Mouse (Mus musculus) stomach, embryonic 15.5 days (tissue): ENCODE results near the gene Vps4a. TPM values are rescaled to one million over a fixed set of nuclear protein-coding genes. Genes with fewer than 3 reads are reported as not detected.

Experiments
- ATAC-seq: fragments of 200-750 bp; cut with Nextera tagmentation; 2 replicates; pipeline ENCODE4 v1.8.0; 2017; ENCODE audit warnings: low read depth, moderate number of reproducible peaks, moderate TSS enrichment; ENCODE audit not compliant: insufficient read depth, low FRiP score
- H3K27ac ChIP-seq: fragments of 300-500 bp; sonication (generic); 2 replicates; pipeline ENCODE4 v1.5.1; 2015; ENCODE audit warnings: mild to moderate bottlenecking, inconsistent platforms
- H3K27me3 ChIP-seq: fragments of 300-500 bp; sonication (generic); replicated peaks from 2 replicates; pipeline ENCODE4 v1.6.1; 2015; ENCODE audit warnings: inconsistent platforms
- H3K36me3 ChIP-seq: fragments of 300-500 bp; sonication (generic); 2 replicates; pipeline ENCODE4 v1.6.1; 2015; ENCODE audit warnings: inconsistent platforms
- H3K4me1 ChIP-seq: fragments of 300-500 bp; sonication (generic); 2 replicates; pipeline ENCODE4 v1.6.1; 2015; ENCODE audit warnings: inconsistent platforms
- H3K4me2 ChIP-seq: fragments of 300-500 bp; sonication (generic); 2 replicates; pipeline ENCODE4 v1.6.1; 2015; ENCODE audit warnings: mild to moderate bottlenecking, inconsistent platforms
- H3K4me3 ChIP-seq: fragments of 300-500 bp; sonication (generic); replicated peaks from 2 replicates; pipeline ENCODE4 v1.5.1; 2015; ENCODE audit warnings: inconsistent platforms
- H3K9ac ChIP-seq: fragments of 300-500 bp; sonication (generic); 2 replicates; pipeline ENCODE4 v1.6.1; 2015; ENCODE audit warnings: inconsistent platforms
- H3K9me3 ChIP-seq: fragments of 300-500 bp; sonication (generic); 2 replicates; pipeline ENCODE4 v1.6.1; 2016; ENCODE audit warnings: inconsistent platforms
- WGBS: fragments of 180-500 bp; shearing (Covaris S2); methylation state at CpG from one replicate; pipeline ENCODE4 v1.1.7; 2015; 5-methylcytosine and 5-hydroxymethylcytosine counted together
- polyA plus RNA-seq: library from polyadenylated mRNA; unstranded; fragments of >200 nt; fragmentation: Nextera tagmentation; extraction: Ambion mirVana; gene quantifications from 2 replicates; pipeline ENCODE4 v1.2.1, GENCODE M21; 2015

Vps4a gene
- polyA plus RNA-seq, 1 experiment from 2014 or later: 62.0 TPM

GRCm38 (mm10) chr8:107052046-107052445 is 21.0 kb downstream of the Vps4a start:
- Histone ChIP-seq H3K36me3 (peaks cover 32% of the 10 kb centered on the region), H3K4me2 (no peak overlapping the region), H3K27ac (no peak overlapping the region), H3K4me1 (peaks cover 12% of the 10 kb centered on the region), H3K9me3 (no peaks in the 10 kb centered on the region), H3K4me3 (no peak overlapping the region), H3K27me3 (no peaks in the 10 kb centered on the region), H3K9ac (no peak overlapping the region)
- WGBS: 96% methylated on average over 8 of the region's 8 CpGs
- ATAC-seq: no peak

GRCm38 (mm10) chr8:107056076-107056972 is 25.3 kb downstream of the Vps4a start, which contains the start of the genes Cog8 and Nip7:
TSS of gene Cog8 (minus strand) at chr8:107056689.
TSS of gene Nip7 (plus strand) at chr8:107056877.
- Histone ChIP-seq H3K4me1 (peaks cover 11% of the 10 kb centered on the region; the same call in 1 of the 2 replicates), H3K27ac (peak within 1 kb of the TSS; percentile 74), H3K4me2 (peak within 1 kb of the TSS; percentile 88), H3K27me3 (no peaks in the 10 kb centered on the region), H3K36me3 (peaks cover 26% of the 10 kb centered on the region), H3K9me3 (no peaks in the 10 kb centered on the region), H3K9ac (peak within 1 kb of the TSS; percentile 75), H3K4me3 (peak within 1 kb of the TSS; percentile 97)
- under 1% methylated on average over 88 of the region's 88 CpGs for WGBS
- ATAC-seq: peak; percentile 96

GRCm38 (mm10) chr8:107056973-107057369 is 25.9 kb downstream of the Vps4a start:
- Histone ChIP-seq H3K36me3 (peaks cover 20% of the 10 kb centered on the region), H3K27ac (peak overlapping the region; percentile 65), H3K4me1 (peaks cover 11% of the 10 kb centered on the region; the same call in 1 of the 2 replicates), H3K9me3 (no peaks in the 10 kb centered on the region), H3K27me3 (no peaks in the 10 kb centered on the region), H3K9ac (peak overlapping the region; percentile 58), H3K4me3 (peak overlapping the region; percentile 97), H3K4me2 (peak overlapping the region; percentile 88)
- ATAC-seq: peak; percentile 33
- WGBS: under 1% methylated on average over 33 of the region's 33 CpGs

GRCm38 (mm10) chr8:107062613-107063012 is 31.6 kb downstream of the Vps4a start:
- ATAC-seq: no peak
- Histone ChIP-seq H3K9ac (no peak overlapping the region), H3K27ac (no peak overlapping the region), H3K4me3 (no peak overlapping the region), H3K27me3 (no peaks in the 10 kb centered on the region), H3K4me1 (peaks cover 8% of the 10 kb centered on the region; the same call in 1 of the 2 replicates), H3K36me3 (peaks cover 5% of the 10 kb centered on the region; the same call in 1 of the 2 replicates), H3K9me3 (no peaks in the 10 kb centered on the region), H3K4me2 (no peak overlapping the region)
- WGBS: 68% methylated on average over 1 of the region's 1 CpGs

- Histone ChIP-seq H3K4me3 (no peak within 1 kb of the TSS), H3K27me3 (no peaks in the 10 kb centered on the region), H3K4me2 (no peak within 1 kb of the TSS), H3K9ac (no peak within 1 kb of the TSS), H3K27ac (no peak within 1 kb of the TSS), H3K9me3 (no peaks in the 10 kb centered on the region), H3K4me1 (peaks cover 5% of the 10 kb centered on the region; the same call in 1 of the 2 replicates), H3K36me3 (peaks cover 15% of the 10 kb centered on the region)
- 44% methylated on average over 17 of the region's 17 CpGs for WGBS
- peak; percentile 77 for ATAC-seq
These were observed 34.8 kb downstream of the Vps4a start, which contains the start of gene Tmed6 for GRCm38 (mm10) chr8:107065511-107066496. TSS of gene Tmed6 (minus strand) at chr8:107065644.

- no peak overlapping the region for H3K4me3 ChIP-seq
- H3K36me3 ChIP-seq: peaks cover 48% of the 10 kb centered on the region
- H3K27me3 ChIP-seq: no peaks in the 10 kb centered on the region
- no peak overlapping the region for H3K4me2 ChIP-seq
- no peak overlapping the region for H3K27ac ChIP-seq
- H3K9ac ChIP-seq: no peak overlapping the region
- WGBS: 85% methylated on average over 4 of the region's 4 CpGs
- no peak for ATAC-seq
- no peaks in the 10 kb centered on the region for H3K4me1 ChIP-seq
- no peaks in the 10 kb centered on the region for H3K9me3 ChIP-seq
These were observed 42.7 kb downstream of the Vps4a start for GRCm38 (mm10) chr8:107073706-107074105.

- no peak overlapping the region for H3K4me2 ChIP-seq
- no peaks in the 10 kb centered on the region for H3K27me3 ChIP-seq
- H3K9me3 ChIP-seq: no peaks in the 10 kb centered on the region
- H3K4me3 ChIP-seq: no peak overlapping the region
- ATAC-seq: no peak
- H3K36me3 ChIP-seq: peaks cover 49% of the 10 kb centered on the region
- H3K4me1 ChIP-seq: no peaks in the 10 kb centered on the region
- WGBS: 84% methylated on average over 1 of the region's 1 CpGs
- no peak overlapping the region for H3K9ac ChIP-seq
- no peak overlapping the region for H3K27ac ChIP-seq
These were observed 43.1 kb downstream of the Vps4a start for GRCm38 (mm10) chr8:107074128-107074527.

- Histone ChIP-seq H3K36me3 (peaks cover 53% of the 10 kb centered on the region), H3K9me3 (no peaks in the 10 kb centered on the region), H3K4me1 (no peaks in the 10 kb centered on the region), H3K4me3 (no peak overlapping the region), H3K27me3 (no peaks in the 10 kb centered on the region), H3K27ac (no peak overlapping the region; the same call in 1 of the 2 replicates), H3K9ac (no peak overlapping the region), H3K4me2 (no peak overlapping the region)
- 81% methylated on average over 7 of the region's 7 CpGs for WGBS
- ATAC-seq: no peak; the same call in 1 of the 2 replicates
These were observed 45.3 kb downstream of the Vps4a start for GRCm38 (mm10) chr8:107076239-107076888.

- ATAC-seq: no peak
- H3K4me3 ChIP-seq: no peak overlapping the region
- no peaks in the 10 kb centered on the region for H3K9me3 ChIP-seq
- no peaks in the 10 kb centered on the region for H3K4me1 ChIP-seq
- H3K4me2 ChIP-seq: no peak overlapping the region
- peaks cover 41% of the 10 kb centered on the region for H3K36me3 ChIP-seq
- 96% methylated on average over 17 of the region's 17 CpGs for WGBS
- no peak overlapping the region for H3K27ac ChIP-seq
- no peak overlapping the region for H3K9ac ChIP-seq
- H3K27me3 ChIP-seq: no peaks in the 10 kb centered on the region
These were observed 54.3 kb downstream of the Vps4a start for GRCm38 (mm10) chr8:107085358-107085757.

- 96% methylated on average over 5 of the region's 5 CpGs for WGBS
These were observed 55.0 kb downstream of the Vps4a start for GRCm38 (mm10) chr8:107086018-107086417.

GRCm38 (mm10) chr8:107088526-107089063 is 57.6 kb downstream of the Vps4a start:
- peaks cover 34% of the 10 kb centered on the region for H3K36me3 ChIP-seq
- no peaks in the 10 kb centered on the region for H3K27me3 ChIP-seq
- H3K4me1 ChIP-seq: no peaks in the 10 kb centered on the region
- H3K27ac ChIP-seq: no peak overlapping the region
- WGBS: 86% methylated on average over 5 of the region's 5 CpGs
- no peak overlapping the region for H3K4me2 ChIP-seq
- no peaks in the 10 kb centered on the region for H3K9me3 ChIP-seq
- ATAC-seq: no peak
- H3K9ac ChIP-seq: no peak overlapping the region
- H3K4me3 ChIP-seq: no peak overlapping the region

More at GRCm38 (mm10) chr8:107086018-107086417, 55.0 kb downstream of the Vps4a start:
- H3K4me3 ChIP-seq: no peak overlapping the region
- no peak overlapping the region for H3K27ac ChIP-seq
- H3K9me3 ChIP-seq: no peaks in the 10 kb centered on the region
- no peak for ATAC-seq
- no peak overlapping the region for H3K4me2 ChIP-seq
- no peaks in the 10 kb centered on the region for H3K27me3 ChIP-seq
- H3K9ac ChIP-seq: no peak overlapping the region
- H3K36me3 ChIP-seq: peaks cover 37% of the 10 kb centered on the region
- no peaks in the 10 kb centered on the region for H3K4me1 ChIP-seq
